Mouse (Mus musculus): ENCODE measurements around the gene B9d2.

B9d2 gene

GRCm38 (mm10) chr7:25680514-25681258, at the start of gene B9d2:
B9d2 (plus strand) TSS chr7:25680780.
- in situ Hi-C loops (cut with MboI) = no loop called here

DNA sequence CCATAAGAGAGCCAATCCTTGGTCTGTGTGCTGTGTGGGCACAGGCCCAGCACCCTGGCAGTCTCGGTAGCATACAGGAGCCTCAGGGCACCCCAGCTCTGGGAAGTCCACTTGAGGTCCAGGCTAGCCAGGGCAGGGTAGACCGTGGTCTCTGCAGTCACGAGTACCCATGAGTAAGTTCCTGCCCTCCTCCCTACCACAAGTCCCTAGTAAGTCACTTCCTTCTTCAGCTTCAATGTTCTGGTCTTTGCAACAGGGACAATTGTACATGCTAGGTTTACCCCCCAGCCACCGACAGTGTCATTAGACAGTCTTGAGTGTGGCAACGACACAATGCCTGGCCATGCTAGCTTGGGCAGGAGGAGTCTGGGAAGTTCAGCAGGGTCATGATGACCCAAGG, 47.9 kb upstream of the B9d2 start:
- in situ Hi-C loops (cut with MboI) = no loop called here

DNA sequence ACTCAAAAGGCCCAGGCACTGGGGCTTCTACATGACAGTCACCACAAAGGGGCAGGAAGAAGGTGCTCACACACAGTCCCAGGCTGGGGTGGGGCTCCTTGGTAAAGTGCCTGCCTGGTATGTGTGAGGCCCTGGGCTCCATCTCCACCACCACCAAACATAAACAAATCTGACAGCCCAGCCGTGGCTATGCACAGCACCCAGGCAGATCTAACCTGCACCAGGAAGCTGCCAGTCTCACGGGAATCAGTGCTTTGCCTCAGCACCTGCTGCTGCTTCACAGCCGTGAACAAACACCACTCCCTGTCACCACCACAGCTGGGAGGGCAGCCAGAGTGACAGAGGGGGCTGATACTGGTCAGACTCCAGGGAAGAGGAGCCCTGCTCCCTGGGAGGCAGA, 44.2 kb upstream of the B9d2 start:
- in situ Hi-C loops (cut with MboI) = no loop called here

DNA sequence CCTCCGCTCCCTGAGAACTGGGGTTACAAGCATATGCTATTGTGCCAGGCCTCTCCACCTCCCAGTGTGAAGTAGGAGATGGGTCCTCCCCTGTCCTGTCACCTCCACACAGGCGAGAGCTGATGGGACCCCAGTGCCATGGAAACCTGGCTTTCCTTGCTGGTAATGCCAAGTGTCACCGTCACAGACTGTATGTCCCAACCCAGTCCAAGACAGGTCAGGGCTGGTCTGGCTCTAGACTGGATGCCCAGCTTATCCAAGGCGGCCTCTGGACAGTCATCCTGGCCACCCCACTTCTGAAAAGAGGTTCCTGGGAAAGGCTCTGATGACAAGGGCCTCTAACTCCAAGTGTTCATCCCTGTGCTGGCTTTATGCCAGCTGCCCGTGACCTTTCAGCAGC, 43.5 kb upstream of the B9d2 start:
- in situ Hi-C loops (cut with MboI) = no loop called here

DNA sequence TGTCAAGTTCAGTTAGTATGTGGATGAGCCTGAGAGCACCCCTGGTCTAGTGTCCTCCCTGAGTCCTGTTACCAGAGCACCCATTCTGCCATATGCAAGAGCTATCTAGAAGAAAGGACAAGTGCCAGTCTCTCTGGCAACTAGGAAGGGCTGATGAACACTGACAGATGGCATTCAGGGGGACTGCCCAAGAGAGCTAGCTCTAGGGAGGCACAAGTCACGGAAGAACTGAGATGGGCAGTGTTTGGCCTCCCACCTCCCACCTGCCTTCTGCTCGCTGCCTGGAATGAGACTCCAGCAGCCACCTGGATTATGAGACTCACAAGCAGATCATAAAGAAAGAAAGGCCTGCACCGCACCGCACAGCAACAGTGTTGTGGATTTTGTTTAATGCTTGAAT, 40.8 kb upstream of the B9d2 start:
- in situ Hi-C loops (cut with MboI) = no loop called here

DNA sequence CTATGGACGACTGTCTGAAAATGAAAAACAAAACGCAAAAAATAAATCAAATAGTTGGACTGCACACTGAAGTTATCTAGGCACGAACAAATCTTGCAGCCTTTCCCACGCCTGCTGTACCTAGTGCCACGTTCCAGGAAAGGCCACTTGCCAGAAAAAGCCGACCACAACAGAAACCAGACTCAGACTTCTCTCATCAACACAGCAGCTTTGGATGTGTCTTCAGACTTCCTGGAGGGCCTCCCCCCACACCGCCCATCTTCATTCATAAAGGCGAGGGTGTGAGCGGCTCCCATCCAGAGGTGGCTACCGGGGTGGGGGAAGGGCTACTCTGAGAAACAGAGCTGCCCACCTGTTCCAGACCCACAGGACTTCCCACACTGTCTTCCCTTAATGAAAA, 36.4 kb upstream of the B9d2 start:
- in situ Hi-C loops (cut with MboI) = no loop called here

DNA sequence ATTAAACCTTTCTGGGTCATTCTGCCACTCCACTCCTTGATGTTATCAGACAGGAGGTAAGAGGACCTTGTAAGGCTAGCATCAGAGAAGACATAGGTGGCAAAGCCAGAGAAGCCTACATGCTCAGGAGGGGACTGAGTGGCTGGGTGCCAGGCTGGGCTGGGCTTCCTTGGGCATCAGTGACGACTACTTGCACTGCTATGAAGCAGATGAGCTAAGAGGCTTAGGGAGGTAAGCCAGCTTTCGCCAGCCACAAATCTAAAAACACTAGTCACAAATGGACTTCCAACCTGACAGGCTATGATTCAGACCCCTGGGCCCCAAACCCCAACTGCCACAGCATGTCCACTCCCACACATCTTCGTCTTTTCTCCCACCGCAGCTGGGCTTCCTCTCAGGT, 35.9 kb upstream of the B9d2 start:
- in situ Hi-C loops (cut with MboI) = no loop called here

DNA sequence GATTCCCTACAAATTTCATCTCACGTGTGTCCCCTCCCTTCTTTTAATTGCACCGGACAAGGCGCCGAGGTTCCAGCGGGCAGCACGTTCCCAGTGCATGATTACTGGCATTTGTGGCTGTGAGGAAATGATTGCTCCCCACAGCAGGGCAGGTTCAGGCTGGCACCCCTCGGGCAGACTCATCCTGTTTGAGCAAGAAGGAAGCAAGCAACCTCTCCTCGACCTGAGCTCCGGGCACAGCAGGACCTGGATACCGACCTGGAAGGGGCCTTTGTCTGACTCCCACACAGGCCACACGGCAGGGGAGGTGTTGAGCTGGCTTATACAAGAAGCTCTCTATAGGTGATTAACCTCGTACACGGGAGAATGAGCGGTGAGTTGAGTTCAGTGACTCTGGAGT, 35.5 kb upstream of the B9d2 start:
- in situ Hi-C loops (cut with MboI) = no loop called here

- in situ Hi-C loops (cut with MboI) = no loop called here
Observed at GRCm38 (mm10) chr7:25647574-25648123, 32.9 kb upstream of the B9d2 start.

DNA sequence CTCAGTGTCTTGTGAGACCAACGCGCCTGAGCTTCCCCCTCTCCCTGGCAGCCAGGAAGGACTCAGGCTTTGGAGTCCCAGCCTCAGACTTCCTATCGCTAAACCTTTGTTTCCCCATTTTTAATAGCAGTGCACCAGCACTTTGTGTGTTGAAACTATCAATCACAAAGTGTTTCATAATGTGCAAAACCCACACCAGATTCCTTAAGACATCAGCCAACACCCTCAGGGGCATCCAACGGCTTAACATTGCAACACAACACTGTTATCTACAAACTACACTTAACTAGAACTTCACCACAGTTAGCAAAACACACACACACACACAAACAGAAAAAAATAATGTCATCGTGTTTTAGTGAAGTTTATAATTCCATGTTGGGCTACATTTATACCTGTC, 30.7 kb upstream of the B9d2 start:
- in situ Hi-C loops (cut with MboI) = no loop called here

GRCm38 (mm10) chr7:25651281-25651680, 29.3 kb upstream of the B9d2 start:
- in situ Hi-C loops (cut with MboI) = no loop called here

- in situ Hi-C loops (cut with MboI) = no loop called here
Observed at GRCm38 (mm10) chr7:25652244-25652759, 28.3 kb upstream of the B9d2 start.

- in situ Hi-C loops (cut with MboI) = loop anchor here (5.0 kb wide), 1 partner anchor 34 kb away; no protein-coding TSS in a partner anchor
Observed at GRCm38 (mm10) chr7:25655601-25656428, 24.8 kb upstream of the B9d2 start.

- in situ Hi-C loops (cut with MboI) = loop anchor here (5.0 kb wide), 1 partner anchor 35 kb away; no protein-coding TSS in a partner anchor
Observed at GRCm38 (mm10) chr7:25657785-25658184, 22.8 kb upstream of the B9d2 start.

DNA sequence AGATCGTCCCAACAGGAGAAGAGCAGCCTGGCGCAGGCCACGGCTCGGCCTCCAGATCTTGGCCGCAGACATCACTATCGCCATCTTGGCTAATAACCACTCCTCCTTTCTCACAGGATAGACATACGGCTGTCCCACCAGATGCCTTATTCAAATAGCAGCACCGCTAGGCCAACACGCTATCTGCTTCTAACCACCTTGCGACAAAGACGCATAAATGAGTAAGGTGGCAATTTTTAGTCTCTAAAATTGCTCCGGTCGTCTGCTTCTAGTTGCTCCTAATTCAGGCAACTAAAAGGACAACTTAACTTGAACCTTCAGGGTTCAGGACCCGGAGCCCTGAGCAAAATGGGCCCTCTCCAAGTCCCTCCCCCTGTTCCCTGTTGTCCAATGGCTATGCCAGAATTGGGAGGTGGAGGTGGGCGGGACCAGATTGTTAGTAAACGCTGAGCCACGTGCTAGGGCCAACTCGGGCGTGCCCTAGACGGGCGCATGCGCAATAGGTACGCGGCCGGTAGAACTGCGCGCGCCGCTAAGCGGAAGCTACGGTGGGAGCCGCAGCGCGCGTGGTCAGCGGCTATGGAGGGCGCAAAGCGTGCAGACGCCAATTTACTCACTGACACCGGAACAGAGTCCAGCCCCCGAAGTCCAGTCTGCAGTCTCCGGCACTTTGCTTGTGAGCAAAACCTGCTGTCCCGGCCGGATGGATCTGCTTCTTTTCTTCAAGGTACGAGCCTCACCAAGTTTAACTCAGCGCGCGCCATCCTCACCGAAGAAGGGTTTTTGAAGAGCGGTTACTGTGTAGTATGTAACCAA, 21.7 kb upstream of the B9d2 start, which contains the start of the genes Bckdha and Exosc5:
TSS of gene Bckdha (minus strand) at position 325 of the 816 bp plus-strand sequence.
TSS of gene Exosc5 (plus strand) at position 508 of the 816 bp plus-strand sequence.
- in situ Hi-C loops (cut with MboI) = loop anchor here (5.0 kb wide), 1 partner anchor 37 kb away; no protein-coding TSS in a partner anchor

GRCm38 (mm10) chr7:25666381-25666780, 14.2 kb upstream of the B9d2 start:
- in situ Hi-C loops (cut with MboI) = no loop called here

DNA sequence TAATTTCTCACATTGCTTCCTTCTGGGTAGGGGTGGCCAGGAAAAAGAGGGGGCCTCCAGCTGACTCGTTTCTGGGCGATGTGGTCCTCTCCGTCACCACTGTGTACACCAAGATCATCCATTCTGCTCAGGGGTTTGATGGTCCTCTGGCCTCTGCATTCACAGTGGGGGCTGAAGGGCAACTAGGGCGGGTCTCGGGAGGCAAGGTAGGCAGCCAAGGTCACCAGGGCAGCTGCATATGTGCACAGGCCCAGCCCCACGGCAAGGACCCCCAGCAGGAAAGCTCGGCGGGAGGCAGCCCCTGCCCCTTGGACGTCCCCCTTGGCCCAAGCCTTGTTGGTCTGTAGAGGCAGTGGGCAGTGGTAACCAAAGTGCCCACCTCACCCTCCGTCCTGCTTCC, 11.4 kb upstream of the B9d2 start:
- in situ Hi-C loops (cut with MboI) = no loop called here

GRCm38 (mm10) chr7:25669631-25670030, 10.9 kb upstream of the B9d2 start:
- in situ Hi-C loops (cut with MboI) = no loop called here

DNA sequence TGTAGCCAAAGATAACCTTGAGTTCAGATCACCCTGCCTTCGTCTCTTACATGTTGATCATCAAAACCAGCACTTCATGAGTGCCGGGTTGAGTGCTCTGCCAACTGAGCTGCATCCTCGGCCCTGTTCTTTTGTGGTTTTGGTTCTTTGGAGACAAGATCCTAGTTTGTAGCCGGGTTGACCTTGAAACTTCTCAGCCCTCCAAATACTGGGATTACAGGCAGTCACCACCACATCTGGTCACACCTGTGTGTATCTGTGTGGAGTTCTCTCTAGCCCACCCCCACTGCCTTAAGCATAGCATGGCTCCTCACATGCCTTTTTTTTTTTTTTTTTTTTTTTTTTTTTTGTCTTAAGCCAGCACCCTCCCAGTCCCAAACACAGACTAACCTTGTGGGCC, 10.5 kb upstream of the B9d2 start:
- in situ Hi-C loops (cut with MboI) = no loop called here

GRCm38 (mm10) chr7:25671686-25672085, 8.9 kb upstream of the B9d2 start:
- in situ Hi-C loops (cut with MboI) = no loop called here

- in situ Hi-C loops (cut with MboI) = no loop called here
Observed at GRCm38 (mm10) chr7:25672442-25672841, 8.1 kb upstream of the B9d2 start.
